Mouse (Mus musculus) layer of hippocampus, adult 11-12 months (tissue): ENCODE measurements around the gene Apobec1.
"Not testable (repeated sequence)": the region's sequence is repeated elsewhere in the genome, so short reads cannot be mapped to it uniquely, and the experiment has no call there.

ENCODE experiments used
- DNase-seq: peaks from one replicate; pipeline ENCODE4 v3.0.0; 2022; ENCODE audit warnings: low spot score

Apobec1 gene

GRCm38 (mm10) chr6:122604260-122604659 is 2.0 kb upstream of the Apobec1 start:
- no peak for DNase-seq

GRCm38 (mm10) chr6:122602992-122603322 is 713 bp upstream of the Apobec1 start:
- no peak for DNase-seq

GRCm38 (mm10) chr6:122601615-122602014 is 629 bp downstream of the Apobec1 start:
- DNase-seq, result no peak

DNA sequence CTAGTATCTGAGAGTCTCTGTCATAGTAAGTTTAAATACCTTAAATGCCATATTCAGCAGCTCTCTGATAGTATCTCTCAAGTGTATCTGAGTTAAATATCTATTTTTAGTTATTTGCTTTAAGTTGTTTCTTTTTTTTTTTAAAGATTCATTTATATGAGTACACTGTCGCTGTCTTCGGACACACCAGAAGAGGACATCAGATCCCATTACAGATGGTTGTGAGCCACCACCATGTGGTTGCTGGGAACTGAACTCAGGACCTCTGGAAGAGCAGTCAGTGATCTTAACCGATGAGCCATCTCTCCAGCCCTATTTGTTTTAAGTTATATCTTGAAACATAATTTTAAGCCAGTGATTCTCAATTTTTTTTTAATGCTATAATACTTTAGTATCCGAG is 1.2 kb downstream of the Apobec1 start:
- no peak for DNase-seq

DNA sequence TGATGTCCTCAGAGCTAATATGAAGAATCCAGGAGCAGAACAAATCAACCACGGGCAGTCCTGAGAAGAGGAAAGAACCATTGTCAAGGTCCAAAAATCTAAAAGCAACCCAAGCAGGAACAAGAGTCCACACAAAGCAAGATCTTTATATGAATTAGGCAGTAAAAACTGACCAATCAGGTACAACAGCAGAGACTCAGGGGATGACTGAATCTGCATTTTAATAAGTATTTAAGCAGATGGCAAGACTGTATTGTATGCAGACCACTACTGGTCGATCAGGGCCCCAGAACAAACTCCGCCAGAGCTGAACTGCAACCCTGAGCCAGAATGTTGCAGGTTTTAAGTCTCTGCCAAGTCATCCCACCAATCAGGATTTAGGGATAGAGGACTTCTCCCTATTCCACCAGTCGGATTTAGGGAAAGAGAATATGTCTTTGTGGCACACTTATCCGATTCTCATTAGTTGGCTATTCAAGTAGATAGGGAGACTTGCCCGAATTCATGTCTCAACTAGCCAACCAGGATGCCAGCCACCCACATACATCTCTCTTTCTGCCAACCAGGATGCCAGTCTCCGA is 2.1 kb downstream of the Apobec1 start:
- no peak for DNase-seq

- DNase-seq, result no peak
Measured at GRCm38 (mm10) chr6:122599054-122599737, 3.0 kb downstream of the Apobec1 start.

GRCm38 (mm10) chr6:122598436-122598835 is 3.8 kb downstream of the Apobec1 start:
- no peak for DNase-seq

GRCm38 (mm10) chr6:122598014-122598413 is 4.2 kb downstream of the Apobec1 start:
- no peak for DNase-seq

DNA sequence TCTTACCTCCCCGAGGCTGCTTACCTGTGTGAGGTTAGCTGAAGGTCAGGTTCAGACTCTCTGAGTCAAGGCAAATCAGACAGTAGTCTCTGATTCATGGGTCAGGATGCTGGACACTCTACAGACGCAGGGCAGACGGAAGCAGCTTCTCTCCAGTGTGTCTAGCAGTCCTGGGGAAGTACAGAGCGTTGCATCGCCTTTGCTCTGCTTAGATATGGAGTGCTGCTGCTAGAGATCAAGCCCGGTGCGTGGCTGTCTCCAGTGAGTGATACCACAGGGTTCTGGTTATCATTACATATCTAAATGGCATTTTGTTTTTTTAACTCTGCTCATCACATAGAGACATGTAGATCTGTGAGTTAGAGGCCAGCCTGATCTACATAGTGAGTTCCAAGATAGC is 5.6 kb downstream of the Apobec1 start:
- DNase-seq, result no peak

DNA sequence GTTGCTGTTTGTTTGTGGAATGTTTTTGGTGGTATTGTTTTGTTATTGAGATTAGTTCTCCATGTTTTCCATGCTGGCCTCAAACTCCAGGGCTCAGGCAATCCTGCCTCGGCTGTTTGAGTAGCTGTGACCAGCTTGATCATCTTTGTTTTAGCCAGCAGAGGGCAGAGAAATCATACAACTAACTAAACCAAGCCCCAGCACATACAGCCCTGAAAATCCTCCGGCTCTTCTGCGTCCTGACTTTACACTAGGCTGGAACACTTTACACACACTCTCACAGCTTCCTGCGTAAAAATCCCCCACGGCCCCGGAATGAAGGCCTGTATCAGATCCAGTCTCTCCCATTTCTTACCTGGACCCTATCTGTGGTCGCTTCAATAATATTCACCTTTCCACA is 6.6 kb downstream of the Apobec1 start:
- peak; percentile 31 for DNase-seq

DNA sequence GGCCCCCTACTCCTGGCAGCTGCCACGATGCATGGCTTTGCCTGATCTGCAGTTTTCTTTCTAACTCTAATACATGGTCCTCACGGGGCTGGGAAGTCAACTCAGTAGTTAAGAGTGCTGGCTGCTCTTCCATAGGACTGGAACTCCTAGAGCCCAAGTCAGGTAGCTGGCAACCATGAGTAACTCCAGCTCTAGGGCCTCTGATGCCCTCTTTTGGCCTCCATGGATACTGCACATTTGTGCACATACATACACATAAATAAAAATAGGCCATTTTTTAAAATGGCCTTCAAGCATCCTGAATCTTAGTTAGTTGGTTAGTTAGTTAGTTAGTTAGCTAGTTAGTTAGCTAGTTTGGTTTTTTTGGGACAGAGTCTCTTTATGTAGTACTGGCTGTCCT is 9.3 kb downstream of the Apobec1 start:
- no peak for DNase-seq

- DNase-seq, result no peak
Measured at GRCm38 (mm10) chr6:122591027-122591758, 11.1 kb downstream of the Apobec1 start.

DNA sequence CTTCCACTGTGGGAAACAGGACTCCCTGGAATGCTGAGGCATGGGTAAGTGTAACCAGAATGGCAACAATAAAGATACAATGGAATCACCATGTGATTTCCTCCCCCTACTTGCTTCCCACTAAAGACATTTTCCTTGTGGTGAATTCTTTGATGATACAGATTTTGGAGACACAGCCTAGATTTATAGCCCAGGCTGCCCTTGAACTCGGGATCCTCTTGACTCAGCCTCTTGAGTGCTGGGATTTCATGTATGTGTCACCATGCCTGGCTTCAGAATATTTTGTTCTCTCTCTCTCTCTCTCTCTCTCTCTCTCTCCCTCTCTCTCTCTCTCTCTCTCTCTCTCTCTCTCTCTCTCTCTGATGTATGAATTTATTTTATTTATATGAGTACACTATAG is 23.2 kb downstream of the Apobec1 start:
- no peak for DNase-seq

DNA sequence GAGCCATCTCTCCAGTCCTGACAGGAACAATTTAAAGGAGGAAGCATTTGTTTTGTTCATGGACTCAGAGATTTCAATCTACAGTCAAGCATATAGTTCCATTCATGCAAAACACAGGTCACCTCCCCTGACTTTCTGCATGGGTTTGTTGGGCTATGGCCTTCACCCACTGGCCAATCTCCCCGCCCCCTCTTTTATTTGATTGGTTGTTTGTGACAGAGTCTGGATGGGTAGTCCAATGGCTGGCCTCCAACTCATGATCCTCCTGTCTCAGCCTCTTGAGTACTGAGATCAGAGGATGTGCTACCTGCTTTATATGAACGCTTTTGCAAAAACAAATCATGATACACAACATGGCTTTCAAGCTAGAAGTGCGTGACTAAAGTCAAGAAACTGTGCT is 25.2 kb downstream of the Apobec1 start:
- no peak for DNase-seq

DNA sequence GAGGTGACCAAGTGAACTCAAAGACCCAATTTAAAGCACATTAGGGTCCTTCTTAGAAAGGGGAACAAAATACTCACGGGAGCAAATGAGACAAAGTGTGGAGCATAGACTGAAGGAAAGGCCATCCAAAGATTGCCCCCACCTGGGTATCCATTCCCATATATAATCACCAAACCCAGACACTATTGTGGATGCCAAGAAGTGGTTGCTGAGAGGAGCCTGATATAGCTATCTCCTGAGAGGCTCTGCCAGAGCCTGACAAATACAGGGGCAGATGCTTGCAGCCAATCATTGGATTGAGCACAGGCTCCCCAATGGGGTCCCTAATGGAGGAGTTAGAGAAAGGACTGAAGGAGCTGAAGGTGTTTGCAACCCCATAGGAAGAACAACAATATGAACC is 27.2 kb downstream of the Apobec1 start:
- DNase-seq, result not testable (repeated sequence)

DNA sequence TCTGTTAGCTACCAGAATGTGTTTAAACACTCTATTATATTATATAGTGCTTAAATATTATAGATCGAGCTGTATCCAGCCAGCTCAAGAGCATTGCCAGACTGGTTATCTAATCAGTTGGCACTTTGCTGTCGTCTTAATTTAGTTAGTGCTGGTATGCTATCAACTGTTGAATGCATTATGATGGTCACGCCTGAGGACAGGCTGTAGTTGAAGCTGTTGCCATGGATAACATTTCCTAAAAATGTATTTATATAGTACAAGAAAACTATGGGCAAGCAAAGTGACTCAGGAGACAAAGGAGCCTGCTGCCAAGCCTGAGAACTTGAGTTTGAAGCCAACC is 30.7 kb downstream of the Apobec1 start:
- DNase-seq, result no peak

GRCm38 (mm10) chr6:122570695-122571616 is 31.3 kb downstream of the Apobec1 start:
- DNase-seq, result no peak

- DNase-seq, result no peak
Measured at GRCm38 (mm10) chr6:122569762-122570161, 32.5 kb downstream of the Apobec1 start.

DNA sequence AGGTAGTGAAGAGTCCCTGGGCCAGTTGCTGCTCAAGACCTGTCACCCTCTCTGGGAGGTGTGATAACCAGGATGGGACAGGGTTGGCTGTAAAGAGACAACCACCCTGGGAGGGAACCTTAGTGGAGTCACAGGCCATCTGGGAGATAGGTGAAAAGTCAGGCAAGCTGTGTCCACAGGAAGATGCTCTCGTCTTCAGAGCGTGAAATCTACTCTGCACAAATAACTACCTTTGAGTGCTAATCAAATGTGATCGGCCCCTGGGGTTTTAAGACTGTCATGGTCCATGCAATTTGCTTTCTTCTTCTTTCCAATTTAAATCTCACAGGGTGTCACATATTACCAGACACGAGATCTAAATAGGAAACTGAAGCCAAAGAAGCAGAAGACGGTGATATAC is 33.1 kb downstream of the Apobec1 start:
- no peak for DNase-seq

DNA sequence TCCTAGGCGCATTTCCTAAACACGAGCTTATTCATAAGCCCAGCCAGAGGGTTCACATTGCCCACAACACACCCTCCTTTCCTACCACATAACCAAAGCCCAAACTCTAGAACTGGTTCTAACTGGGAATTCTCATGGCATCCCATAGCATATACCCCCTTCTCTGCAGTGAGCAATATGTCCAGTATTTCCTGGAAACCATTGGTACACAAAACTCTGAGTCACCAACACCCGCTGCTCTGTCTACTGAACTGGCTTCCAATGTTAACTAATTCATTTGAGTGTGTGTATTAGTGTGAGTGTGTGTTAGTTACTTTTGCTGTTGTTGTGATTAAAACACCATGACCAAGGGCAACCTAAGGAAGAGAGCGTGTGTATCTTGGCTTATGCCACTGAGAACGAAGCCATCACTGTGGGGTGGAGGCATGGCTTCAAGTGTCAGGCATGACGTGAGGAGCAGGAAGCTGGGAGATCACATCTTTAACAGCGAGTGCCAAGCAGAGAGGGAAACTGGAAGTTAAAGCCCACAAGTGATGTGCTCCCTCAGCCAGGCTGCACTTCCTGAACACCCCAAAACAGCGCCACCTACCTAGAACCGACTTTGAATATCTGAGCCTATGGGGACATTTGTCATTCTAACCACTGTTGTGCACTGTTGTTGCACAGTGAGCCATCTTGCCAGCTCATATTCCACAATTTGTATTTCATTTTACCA is 37.0 kb downstream of the Apobec1 start:
- no peak for DNase-seq

DNA sequence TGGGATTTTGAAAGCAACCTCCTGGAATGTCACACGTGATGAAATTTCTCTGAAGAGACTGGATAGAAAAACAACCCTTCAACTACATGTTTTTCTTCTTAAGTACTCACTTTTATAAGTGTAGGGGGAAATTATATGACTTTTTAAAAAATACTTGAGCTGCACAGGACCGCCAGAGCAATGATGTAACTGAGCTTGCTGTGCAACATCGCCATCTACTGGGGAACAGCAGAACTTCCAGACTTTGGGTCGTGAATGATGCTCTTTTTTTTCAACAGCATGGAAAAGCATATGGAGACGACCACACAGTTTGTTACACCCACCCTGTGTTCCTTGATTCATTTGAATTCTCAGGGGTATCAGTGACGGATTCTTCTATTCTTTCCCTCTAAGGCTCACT is 39.8 kb downstream of the Apobec1 start:
- peak; percentile 67 for DNase-seq

- DNase-seq, result peak; percentile 7
Measured at GRCm38 (mm10) chr6:122561005-122561404, 41.2 kb downstream of the Apobec1 start.
